Mouse (Mus musculus): ENCODE data around the gene Pam. TPM values are rescaled to one million over a fixed set of nuclear protein-coding genes. Genes with fewer than 3 reads are reported as not detected.

The Pam gene
- polyA plus RNA-seq, 1 experiment from 2014 or later = 9.8 TPM

- H3K4me3 ChIP-seq (replicated peaks) = no peak overlapping the region
- H3K4me2 ChIP-seq = no peak overlapping the region
- H3K4me1 ChIP-seq (replicated peaks) = no peaks in the 10 kb centered on the region
- DNase-seq = no peak
- ATAC-seq (ENCODE audit: low read depth) = no peak
- H3K9me3 ChIP-seq (replicated peaks) = no peaks in the 10 kb centered on the region
- H3K27ac ChIP-seq = no peak overlapping the region
- no peaks in the 10 kb centered on the region for H3K36me3 ChIP-seq
- H3K9ac ChIP-seq = no peak overlapping the region
- no peaks in the 10 kb centered on the region for H3K27me3 ChIP-seq
Measured at GRCm38 (mm10) chr1:97804520-97804919, 290.9 kb downstream of the Pam start.

GRCm38 (mm10) chr1:97802207-97802902, 293.1 kb downstream of the Pam start:
- Histone ChIP-seq H3K9me3 (replicated peaks) (no peaks in the 10 kb centered on the region), H3K36me3 (no peaks in the 10 kb centered on the region), H3K4me2 (no peak overlapping the region), H3K4me1 (replicated peaks) (no peaks in the 10 kb centered on the region), H3K4me3 (replicated peaks) (no peak overlapping the region), H3K27ac (no peak overlapping the region), H3K27me3 (no peaks in the 10 kb centered on the region), H3K9ac (no peak overlapping the region)
- DNase-seq (no peak), ATAC-seq (ENCODE audit: low read depth) (no peak)
- 26% methylated on average over 4 of the region's 4 CpGs for WGBS (ENCODE audit: insufficient replicate concordance)

GRCm38 (mm10) chr1:97795936-97796335, 299.5 kb downstream of the Pam start:
- ATAC-seq (ENCODE audit: low read depth) = no peak
- DNase-seq = no peak
- Histone ChIP-seq H3K27ac (no peak overlapping the region), H3K27me3 (no peaks in the 10 kb centered on the region), H3K4me1 (replicated peaks) (no peaks in the 10 kb centered on the region), H3K36me3 (0 out of 2 replicates have a peak, but pooled peaks cover 3% of the 10 kb centered on the region), H3K9ac (no peak overlapping the region), H3K4me2 (no peak overlapping the region), H3K4me3 (replicated peaks) (no peak overlapping the region), H3K9me3 (replicated peaks) (no peaks in the 10 kb centered on the region)
- WGBS (ENCODE audit: insufficient replicate concordance) = 70% methylated on average over 9 of the region's 9 CpGs

- no peak for DNase-seq
- H3K36me3 ChIP-seq = 0 out of 2 replicates have a peak, but pooled peaks cover 3% of the 10 kb centered on the region
- H3K4me2 ChIP-seq = no peak overlapping the region
- ATAC-seq (ENCODE audit: low read depth) = no peak
- H3K27ac ChIP-seq = no peak overlapping the region
- WGBS (ENCODE audit: insufficient replicate concordance) = 73% methylated on average over 3 of the region's 3 CpGs
- H3K4me3 ChIP-seq (replicated peaks) = no peak overlapping the region
- H3K4me1 ChIP-seq (replicated peaks) = 0 out of 2 replicates have a peak, but pooled peaks cover 2% of the 10 kb centered on the region
- no peaks in the 10 kb centered on the region for H3K27me3 ChIP-seq
- H3K9ac ChIP-seq = no peak overlapping the region
- no peaks in the 10 kb centered on the region for H3K9me3 ChIP-seq (replicated peaks)
Measured at GRCm38 (mm10) chr1:97794110-97794509, 301.3 kb downstream of the Pam start.

- H3K4me2 ChIP-seq = no peak overlapping the region
- H3K27me3 ChIP-seq = no peaks in the 10 kb centered on the region
- ATAC-seq (ENCODE audit: low read depth) (no peak), DNase-seq (no peak)
- no peak overlapping the region for H3K9ac ChIP-seq
- peaks cover 20% of the 10 kb centered on the region for H3K4me1 ChIP-seq (replicated peaks)
- 77% methylated on average over 2 of the region's 2 CpGs for WGBS (ENCODE audit: insufficient replicate concordance)
- H3K27ac ChIP-seq = no peak overlapping the region
- no peaks in the 10 kb centered on the region for H3K9me3 ChIP-seq (replicated peaks)
- no peak overlapping the region for H3K4me3 ChIP-seq (replicated peaks)
- H3K36me3 ChIP-seq = peaks cover 13% of the 10 kb centered on the region
Measured at GRCm38 (mm10) chr1:97788490-97788889, 307.0 kb downstream of the Pam start.

GRCm38 (mm10) chr1:97787674-97788073, 307.8 kb downstream of the Pam start:
- Histone ChIP-seq H3K4me1 (replicated peaks) (peaks cover 20% of the 10 kb centered on the region), H3K9me3 (replicated peaks) (no peaks in the 10 kb centered on the region), H3K36me3 (peaks cover 11% of the 10 kb centered on the region), H3K4me3 (replicated peaks) (no peak overlapping the region), H3K27me3 (no peaks in the 10 kb centered on the region), H3K27ac (no peak overlapping the region), H3K4me2 (no peak overlapping the region), H3K9ac (no peak overlapping the region)
- no peak for DNase-seq
- 57% methylated on average over 3 of the region's 3 CpGs for WGBS (ENCODE audit: insufficient replicate concordance)
- no peak for ATAC-seq (ENCODE audit: low read depth)

GRCm38 (mm10) chr1:97785685-97786393, 309.6 kb downstream of the Pam start:
- Histone ChIP-seq H3K4me1 (replicated peaks) (peaks cover 20% of the 10 kb centered on the region), H3K4me2 (no peak overlapping the region), H3K36me3 (peaks cover 11% of the 10 kb centered on the region), H3K4me3 (replicated peaks) (no peak overlapping the region), H3K9ac (no peak overlapping the region), H3K27ac (peak overlapping the region; percentile 53), H3K27me3 (no peaks in the 10 kb centered on the region), H3K9me3 (replicated peaks) (no peaks in the 10 kb centered on the region)
- no peak for DNase-seq
- peak; percentile 99 for ATAC-seq (ENCODE audit: low read depth)
- 57% methylated on average over 11 of the region's 11 CpGs for WGBS (ENCODE audit: insufficient replicate concordance)

GRCm38 (mm10) chr1:97784928-97785327, 310.5 kb downstream of the Pam start:
- Histone ChIP-seq H3K36me3 (peaks cover 11% of the 10 kb centered on the region), H3K27ac (no peak overlapping the region), H3K27me3 (no peaks in the 10 kb centered on the region), H3K9ac (no peak overlapping the region), H3K4me1 (replicated peaks) (peaks cover 18% of the 10 kb centered on the region), H3K4me2 (no peak overlapping the region), H3K4me3 (replicated peaks) (no peak overlapping the region), H3K9me3 (replicated peaks) (no peaks in the 10 kb centered on the region)
- no peak for ATAC-seq (ENCODE audit: low read depth)
- no peak for DNase-seq
- WGBS (ENCODE audit: insufficient replicate concordance) = 82% methylated on average over 7 of the region's 7 CpGs

GRCm38 (mm10) chr1:97781674-97782073, 313.8 kb downstream of the Pam start:
- H3K4me3 ChIP-seq (replicated peaks) = no peak overlapping the region
- 77% methylated on average over 7 of the region's 7 CpGs for WGBS (ENCODE audit: insufficient replicate concordance)
- ATAC-seq (ENCODE audit: low read depth) (no peak), DNase-seq (no peak)
- peaks cover 16% of the 10 kb centered on the region for H3K36me3 ChIP-seq
- no peaks in the 10 kb centered on the region for H3K9me3 ChIP-seq (replicated peaks)
- H3K27me3 ChIP-seq = no peaks in the 10 kb centered on the region
- peaks cover 13% of the 10 kb centered on the region for H3K4me1 ChIP-seq (replicated peaks)
- no peak overlapping the region for H3K4me2 ChIP-seq
- no peak overlapping the region for H3K9ac ChIP-seq
- H3K27ac ChIP-seq = no peak overlapping the region

GRCm38 (mm10) chr1:97773973-97774372, 321.5 kb downstream of the Pam start:
- ATAC-seq (ENCODE audit: low read depth) (no peak), DNase-seq (no peak)
- no peak overlapping the region for H3K4me3 ChIP-seq (replicated peaks)
- peaks cover 33% of the 10 kb centered on the region for H3K4me1 ChIP-seq (replicated peaks)
- no peaks in the 10 kb centered on the region for H3K27me3 ChIP-seq
- no peak overlapping the region for H3K27ac ChIP-seq
- no peak overlapping the region for H3K4me2 ChIP-seq
- WGBS (ENCODE audit: insufficient replicate concordance) = 62% methylated on average over 2 of the region's 2 CpGs
- no peaks in the 10 kb centered on the region for H3K9me3 ChIP-seq (replicated peaks)
- H3K36me3 ChIP-seq = peaks cover 5% of the 10 kb centered on the region
- H3K9ac ChIP-seq = no peak overlapping the region

- H3K9me3 ChIP-seq (replicated peaks) = no peaks in the 10 kb centered on the region
- DNase-seq (no peak), ATAC-seq (ENCODE audit: low read depth) (no peak)
- H3K4me3 ChIP-seq (replicated peaks) = no peak overlapping the region
- no peak overlapping the region for H3K4me2 ChIP-seq
- no peak overlapping the region for H3K9ac ChIP-seq
- 55% methylated on average over 6 of the region's 6 CpGs for WGBS (ENCODE audit: insufficient replicate concordance)
- no peaks in the 10 kb centered on the region for H3K27me3 ChIP-seq
- H3K4me1 ChIP-seq (replicated peaks) = peaks cover 37% of the 10 kb centered on the region
- H3K27ac ChIP-seq = peak overlapping the region; percentile 19; the same call in 1 of the 2 replicates
- peaks cover 4% of the 10 kb centered on the region for H3K36me3 ChIP-seq
Measured at GRCm38 (mm10) chr1:97773362-97773761, 322.1 kb downstream of the Pam start.

- no peak for DNase-seq
- no peak overlapping the region for H3K4me3 ChIP-seq (replicated peaks)
- no peaks in the 10 kb centered on the region for H3K27me3 ChIP-seq
- H3K4me2 ChIP-seq = peak overlapping the region; percentile 93
- H3K4me1 ChIP-seq (replicated peaks) = peaks cover 50% of the 10 kb centered on the region
- H3K36me3 ChIP-seq = no peaks in the 10 kb centered on the region
- peak overlapping the region; percentile 85 for H3K9ac ChIP-seq
- no peak for ATAC-seq (ENCODE audit: low read depth)
- H3K27ac ChIP-seq = peak overlapping the region; percentile 27; the same call in 1 of the 2 replicates
- H3K9me3 ChIP-seq (replicated peaks) = no peaks in the 10 kb centered on the region
- 76% methylated on average over 5 of the region's 5 CpGs for WGBS (ENCODE audit: insufficient replicate concordance)
Measured at GRCm38 (mm10) chr1:97771727-97772126, 323.7 kb downstream of the Pam start.

Measured in liver, embryonic 13.5 days (tissue).